Mouse (Mus musculus): ENCODE results near the gene Ubl3. TPM values are rescaled to one million over a fixed set of nuclear protein-coding genes. Genes with fewer than 3 reads are reported as not detected.

Gene Ubl3
- polyA plus RNA-seq, 1 experiment, result 43.3 TPM

DNA sequence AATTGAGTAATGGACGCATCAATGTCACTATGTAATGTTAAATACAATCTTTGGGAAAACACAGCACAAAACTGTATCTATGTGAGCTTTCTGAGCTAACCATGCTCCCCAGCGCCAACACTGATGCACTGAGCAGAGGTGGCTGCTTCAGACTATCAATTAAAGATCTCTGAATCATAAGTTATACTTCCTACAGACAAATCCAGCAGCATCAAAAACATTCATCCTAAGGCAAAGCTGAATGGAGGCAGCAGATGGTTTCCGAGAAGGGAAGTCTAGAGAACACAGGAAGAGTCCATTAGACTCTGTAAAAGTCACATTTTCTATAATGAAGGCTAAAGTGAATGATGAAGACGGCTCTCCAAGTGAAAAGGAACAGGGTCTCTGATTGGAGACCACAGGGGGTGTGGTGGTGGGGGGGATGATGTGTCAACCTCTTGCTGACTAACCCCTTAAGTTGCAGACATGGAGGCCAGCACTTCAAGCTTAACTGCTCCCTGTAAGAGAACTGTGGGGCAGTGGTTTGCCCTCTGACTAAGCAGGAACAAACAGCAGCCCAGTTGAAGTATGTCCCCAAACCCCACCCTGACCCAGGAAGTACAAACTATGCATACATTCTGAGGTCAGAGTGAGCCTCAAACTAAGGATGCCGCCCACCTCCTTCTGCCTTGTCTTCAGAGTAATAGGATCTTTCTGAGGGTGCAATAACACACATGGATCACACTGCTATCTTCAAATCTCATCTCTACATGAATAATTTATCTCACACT lies 29.2 kb downstream of the Ubl3 start:
- Histone ChIP-seq H3ac (ENCODE audit: control insufficient read depth, insufficient read length) (no peak overlapping the region), H3K4me2 (ENCODE audit: low read depth) (no peak overlapping the region), H3K4me3 (no peak overlapping the region), H3K79me2 (ENCODE audit: control insufficient read depth, insufficient read depth) (peaks cover 96% of the 10 kb centered on the region), H3K27me3 (ENCODE audit: control insufficient read depth, insufficient read depth, insufficient read length) (no peaks in the 10 kb centered on the region), H3K36me3 (ENCODE audit: control insufficient read depth, insufficient read depth) (no peaks in the 10 kb centered on the region)
- TF ChIP-seq POLR2AphosphoS2 (IDR thresholded peaks at IDR 0.05; ENCODE audit: insufficient read length, low read depth), result no peak
- TF ChIP-seq TCF3 (IDR thresholded peaks at IDR 0.05; ENCODE audit: insufficient read length, low read depth), result no peak
- TF ChIP-seq MYOG (IDR thresholded peaks at IDR 0.05; ENCODE audit: control insufficient read depth in 1 of 3, insufficient read depth in 1 of 3, insufficient read length in 2 of 3, low read depth in 2 of 3), result no peak
- TF ChIP-seq USF1 (IDR thresholded peaks at IDR 0.05; ENCODE audit: low read depth), result no peak
- TF ChIP-seq POLR2A (IDR thresholded peaks at IDR 0.05; ENCODE audit: insufficient read length, low read depth), result no peak
- TF ChIP-seq MAX (IDR thresholded peaks at IDR 0.05; ENCODE audit: low read depth), result no peak

DNA sequence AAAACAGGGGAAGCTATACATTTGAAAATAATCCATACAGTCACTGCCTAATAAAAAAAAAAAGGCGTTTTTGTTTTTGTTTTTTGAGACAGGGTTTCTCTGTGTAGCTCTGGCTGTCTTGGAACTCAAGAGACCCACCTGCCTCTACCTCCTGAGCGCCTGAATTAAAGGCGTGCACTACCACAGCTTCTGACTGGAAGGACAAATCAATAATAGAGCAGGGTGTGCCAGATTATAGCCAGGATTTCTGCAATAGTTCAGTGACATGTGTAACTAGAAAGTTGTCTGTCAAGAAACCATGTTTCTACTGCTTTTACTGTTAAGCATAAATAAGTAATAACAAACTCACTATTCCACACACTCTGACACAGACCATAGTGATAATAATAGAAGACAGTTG lies 30.2 kb downstream of the Ubl3 start:
- Histone ChIP-seq H3K36me3 (ENCODE audit: control insufficient read depth, insufficient read depth) (no peaks in the 10 kb centered on the region), H3K79me2 (ENCODE audit: control insufficient read depth, insufficient read depth) (peaks cover 94% of the 10 kb centered on the region), H3K27me3 (ENCODE audit: control insufficient read depth, insufficient read depth, insufficient read length) (no peaks in the 10 kb centered on the region), H3K4me2 (ENCODE audit: low read depth) (no peak overlapping the region), H3K4me3 (no peak overlapping the region), H3ac (ENCODE audit: control insufficient read depth, insufficient read length) (no peak overlapping the region)
- no peak for TF ChIP-seq TCF3 (IDR thresholded peaks at IDR 0.05; ENCODE audit: insufficient read length, low read depth)
- no peak for TF ChIP-seq REST (IDR thresholded peaks at IDR 0.05; ENCODE audit: insufficient read depth, insufficient read length)
- no peak for TF ChIP-seq TCF12 (IDR thresholded peaks at IDR 0.05; ENCODE audit: insufficient read depth, poor library complexity, severe bottlenecking)
- TF ChIP-seq CEBPB (IDR thresholded peaks at IDR 0.05; ENCODE audit: insufficient read depth, poor library complexity, severe bottlenecking), result no peak
- TF ChIP-seq POLR2A (IDR thresholded peaks at IDR 0.05; ENCODE audit: insufficient read length, low read depth), result no peak
- no peak for TF ChIP-seq USF1 (IDR thresholded peaks at IDR 0.05; ENCODE audit: low read depth)
- no peak for TF ChIP-seq MAX (IDR thresholded peaks at IDR 0.05; ENCODE audit: low read depth)
- TF ChIP-seq SRF (IDR thresholded peaks at IDR 0.05; ENCODE audit: control insufficient read depth, insufficient read length, low read depth), result no peak
- no peak for TF ChIP-seq E2F4 (IDR thresholded peaks at IDR 0.05; ENCODE audit: insufficient read depth)
- TF ChIP-seq MYOD1 (IDR thresholded peaks at IDR 0.05; ENCODE audit: control insufficient read depth in 1 of 3, insufficient read length in 2 of 3, low read depth in 2 of 3), result no peak
- TF ChIP-seq POLR2AphosphoS2 (IDR thresholded peaks at IDR 0.05; ENCODE audit: insufficient read length, low read depth), result no peak
- TF ChIP-seq MYOG (IDR thresholded peaks at IDR 0.05; ENCODE audit: control insufficient read depth in 1 of 3, insufficient read depth in 1 of 3, insufficient read length in 2 of 3, low read depth in 2 of 3), result no peak

DNA sequence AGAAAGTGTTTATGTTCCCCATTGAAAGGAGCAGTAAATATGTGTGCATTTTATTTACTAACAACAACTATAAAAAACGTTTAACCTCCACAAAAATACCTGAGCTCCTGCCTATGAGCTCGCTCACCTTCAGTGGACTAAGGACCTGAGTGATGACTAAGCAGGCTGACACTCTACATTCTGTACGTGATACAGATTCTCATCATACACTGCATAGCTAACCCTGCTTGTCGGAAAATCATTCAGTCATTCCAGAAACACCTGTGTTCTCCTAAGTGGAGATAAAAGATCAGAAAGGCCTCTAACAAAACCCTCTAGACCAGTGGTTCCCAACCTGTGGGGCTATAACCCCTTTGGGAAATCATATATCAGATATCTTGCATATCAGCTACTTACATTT lies 35.1 kb downstream of the Ubl3 start:
- Histone ChIP-seq H3K36me3 (ENCODE audit: control insufficient read depth, insufficient read depth) (no peaks in the 10 kb centered on the region), H3K4me3 (no peak overlapping the region), H3K27me3 (ENCODE audit: control insufficient read depth, insufficient read depth, insufficient read length) (no peaks in the 10 kb centered on the region), H3ac (ENCODE audit: control insufficient read depth, insufficient read length) (no peak overlapping the region), H3K79me2 (ENCODE audit: control insufficient read depth, insufficient read depth) (peaks cover 88% of the 10 kb centered on the region), H3K4me2 (ENCODE audit: low read depth) (no peak overlapping the region)
- no peak for TF ChIP-seq TCF3 (IDR thresholded peaks at IDR 0.05; ENCODE audit: insufficient read length, low read depth)
- no peak for TF ChIP-seq TCF12 (IDR thresholded peaks at IDR 0.05; ENCODE audit: insufficient read depth, poor library complexity, severe bottlenecking)
- TF ChIP-seq SRF (IDR thresholded peaks at IDR 0.05; ENCODE audit: control insufficient read depth, insufficient read length, low read depth), result no peak
- no peak for TF ChIP-seq CEBPB (IDR thresholded peaks at IDR 0.05; ENCODE audit: insufficient read depth, poor library complexity, severe bottlenecking)
- TF ChIP-seq POLR2AphosphoS2 (IDR thresholded peaks at IDR 0.05; ENCODE audit: insufficient read length, low read depth), result no peak
- no peak for TF ChIP-seq MYOD1 (IDR thresholded peaks at IDR 0.05; ENCODE audit: control insufficient read depth in 1 of 3, insufficient read length in 2 of 3, low read depth in 2 of 3)
- no peak for TF ChIP-seq MAX (IDR thresholded peaks at IDR 0.05; ENCODE audit: low read depth)
- TF ChIP-seq REST (IDR thresholded peaks at IDR 0.05; ENCODE audit: insufficient read depth, insufficient read length), result no peak
- TF ChIP-seq E2F4 (IDR thresholded peaks at IDR 0.05; ENCODE audit: insufficient read depth), result no peak
- TF ChIP-seq POLR2A (IDR thresholded peaks at IDR 0.05; ENCODE audit: insufficient read length, low read depth), result no peak
- no peak for TF ChIP-seq USF1 (IDR thresholded peaks at IDR 0.05; ENCODE audit: low read depth)
- TF ChIP-seq MYOG (IDR thresholded peaks at IDR 0.05; ENCODE audit: control insufficient read depth in 1 of 3, insufficient read depth in 1 of 3, insufficient read length in 2 of 3, low read depth in 2 of 3), result no peak

DNA sequence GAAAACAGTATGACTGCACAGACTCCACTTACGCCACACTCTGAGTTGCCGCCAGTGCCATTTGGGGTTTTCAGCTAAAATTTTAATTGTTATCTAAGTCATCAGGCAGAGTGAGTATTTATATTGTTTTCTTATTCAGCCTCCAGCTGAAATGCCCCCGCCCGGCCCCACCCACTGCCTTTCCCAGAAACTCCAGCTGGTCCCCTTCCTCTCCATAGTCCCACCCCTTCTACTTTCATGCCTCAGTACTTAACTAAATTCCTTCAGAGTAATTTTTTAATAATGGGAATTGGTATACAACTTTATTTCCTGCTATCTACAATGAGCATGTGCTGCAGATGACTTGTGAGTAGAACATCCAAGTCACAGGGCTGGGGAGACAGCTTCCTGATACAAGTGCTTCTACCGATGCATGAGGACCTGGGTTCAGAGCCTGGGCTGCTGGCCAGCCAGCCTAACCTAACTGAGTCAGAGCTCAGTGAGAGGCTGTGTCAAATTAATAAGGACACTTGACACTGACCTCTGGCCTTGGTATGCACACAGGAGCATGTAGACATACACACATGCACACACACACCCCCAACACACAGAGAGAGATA lies 40.4 kb downstream of the Ubl3 start:
- Histone ChIP-seq H3K4me2 (ENCODE audit: low read depth) (peak overlapping the region; percentile 21), H3ac (ENCODE audit: control insufficient read depth, insufficient read length) (no peak overlapping the region), H3K27me3 (ENCODE audit: control insufficient read depth, insufficient read depth, insufficient read length) (no peaks in the 10 kb centered on the region), H3K36me3 (ENCODE audit: control insufficient read depth, insufficient read depth) (peaks cover 23% of the 10 kb centered on the region), H3K4me3 (no peak overlapping the region), H3K79me2 (ENCODE audit: control insufficient read depth, insufficient read depth) (peaks cover 57% of the 10 kb centered on the region)
- TF ChIP-seq MYOD1 (IDR thresholded peaks at IDR 0.05; ENCODE audit: control insufficient read depth in 1 of 3, insufficient read length in 2 of 3, low read depth in 2 of 3) (no peak), TCF12 (IDR thresholded peaks at IDR 0.05; ENCODE audit: insufficient read depth, poor library complexity, severe bottlenecking) (no peak), MYOG (IDR thresholded peaks at IDR 0.05; ENCODE audit: control insufficient read depth in 1 of 3, insufficient read depth in 1 of 3, insufficient read length in 2 of 3, low read depth in 2 of 3) (no peak), POLR2AphosphoS2 (IDR thresholded peaks at IDR 0.05; ENCODE audit: insufficient read length, low read depth) (no peak), SRF (IDR thresholded peaks at IDR 0.05; ENCODE audit: control insufficient read depth, insufficient read length, low read depth) (no peak), REST (IDR thresholded peaks at IDR 0.05; ENCODE audit: insufficient read depth, insufficient read length) (no peak), USF1 (IDR thresholded peaks at IDR 0.05; ENCODE audit: low read depth) (no peak), CEBPB (IDR thresholded peaks at IDR 0.05; ENCODE audit: insufficient read depth, poor library complexity, severe bottlenecking) (no peak), POLR2A (IDR thresholded peaks at IDR 0.05; ENCODE audit: insufficient read length, low read depth) (no peak), E2F4 (IDR thresholded peaks at IDR 0.05; ENCODE audit: insufficient read depth) (no peak)

All from myocyte (in vitro differentiated cells).